Mouse (Mus musculus) gastrocnemius, adult 2 months (tissue): ENCODE results near the gene Slc26a1. TPM values are rescaled to one million over a fixed set of nuclear protein-coding genes. Genes with fewer than 3 reads are reported as not detected.
A peak's percentile ranks its signal among the peaks of the same experiment; 100 is the strongest.

ENCODE experiments used
- DNase-seq: peaks from one replicate; pipeline ENCODE4 v3.0.0; 2022
- H3K27ac ChIP-seq: fragments of 200-600 bp; 2 replicates; pipeline ENCODE4 v1.8.1; 2022; ENCODE audit warnings: mild to moderate bottlenecking
- H3K4me3 ChIP-seq: fragments of 200-600 bp; 2 replicates; pipeline ENCODE4 v1.8.1; 2022; ENCODE audit warnings: mild to moderate bottlenecking, moderate library complexity
- CTCF ChIP-seq: fragments of 200-600 bp; IDR thresholded peaks from 2 replicates; pipeline ENCODE4 v1.8.1; 2022; ENCODE audit warnings: antibody characterized with exemption, mild to moderate bottlenecking, moderate library complexity
- intact Hi-C: fragments of 180-260 bp; cut with DNase I; formaldehyde crosslinking; loops from one replicate; pipeline ENCODE4 v1.15.1; 2025
- total RNA-seq, 2 experiments: library from RNA; stranded (reverse); gene quantifications; 2 replicates each; pipeline ENCODE4 v1.2.3; 2021

The Slc26a1 gene
- total RNA-seq, 2 experiments from 2014 or later: not detected

- no peak overlapping the region for H3K27ac ChIP-seq
- H3K4me3 ChIP-seq: no peak overlapping the region
- TF ChIP-seq CTCF: no peak
- no peak for DNase-seq
- intact Hi-C loops: no loop called here
Observed at GRCm38 (mm10) chr5:108701341-108702021, 26.1 kb upstream of the Slc26a1 start.

- Histone ChIP-seq H3K4me3 (no peak overlapping the region), H3K27ac (no peak overlapping the region)
- TF ChIP-seq CTCF: no peak
- intact Hi-C loops: no loop called here
- no peak for DNase-seq
Observed at GRCm38 (mm10) chr5:108700346-108700745, 25.0 kb upstream of the Slc26a1 start.

- DNase-seq: no peak
- intact Hi-C loops: no loop called here
- TF ChIP-seq CTCF: no peak
- H3K27ac ChIP-seq: peak overlapping the region; percentile 24
- H3K4me3 ChIP-seq: no peak overlapping the region
Observed at GRCm38 (mm10) chr5:108697341-108697753, 22.0 kb upstream of the Slc26a1 start.

GRCm38 (mm10) chr5:108696542-108696941 is 21.2 kb upstream of the Slc26a1 start:
- H3K4me3 ChIP-seq: peak overlapping the region; percentile 13; the same call in 1 of the 2 replicates
- no peak for TF ChIP-seq CTCF
- intact Hi-C loops: no loop called here
- peak overlapping the region; percentile 44; the same call in 1 of the 2 replicates for H3K27ac ChIP-seq
- no peak for DNase-seq

GRCm38 (mm10) chr5:108695861-108696260 is 20.5 kb upstream of the Slc26a1 start:
- peak; percentile 60 for DNase-seq
- no peak for TF ChIP-seq CTCF
- peak overlapping the region; percentile 81 for H3K27ac ChIP-seq
- intact Hi-C loops: loop anchor here (2.0 kb wide), 1 partner anchor 67 kb away; the partner anchor contains the start of genes Gak and Tmem175
- no peak overlapping the region for H3K4me3 ChIP-seq

- peak overlapping the region; percentile 81 for H3K27ac ChIP-seq
Observed at GRCm38 (mm10) chr5:108694352-108695261, 19.2 kb upstream of the Slc26a1 start.

GRCm38 (mm10) chr5:108693872-108694288 is 18.5 kb upstream of the Slc26a1 start:
- intact Hi-C loops: loop anchor here (2.0 kb wide), 1 partner anchor 65 kb away; the partner anchor contains the start of genes Gak and Tmem175

More at GRCm38 (mm10) chr5:108694352-108695261, 19.2 kb upstream of the Slc26a1 start:
- peak overlapping the region; percentile 91 for H3K4me3 ChIP-seq
- intact Hi-C loops: loop anchor here (2.0 kb wide), 1 partner anchor 66 kb away; the partner anchor contains the start of genes Gak and Tmem175
- DNase-seq: peak; percentile 61
- TF ChIP-seq CTCF: no peak

GRCm38 (mm10) chr5:108692271-108692670 is 16.9 kb upstream of the Slc26a1 start, which contains the start of gene Fgfrl1:
Fgfrl1 (plus strand) TSS chr5:108692382.
- Histone ChIP-seq H3K4me3 (peak within 1 kb of the TSS; percentile 91), H3K27ac (peak within 1 kb of the TSS; percentile 8; the same call in 1 of the 2 replicates)
- intact Hi-C loops: loop anchor here (1.0 kb wide), 1 partner anchor 34 kb away; no protein-coding TSS in a partner anchor
- peak; percentile 76 for DNase-seq
- peak; percentile 63 for TF ChIP-seq CTCF

More at GRCm38 (mm10) chr5:108693872-108694288, 18.5 kb upstream of the Slc26a1 start:
- DNase-seq: peak; percentile 93
- Histone ChIP-seq H3K27ac (peak overlapping the region; percentile 81), H3K4me3 (peak overlapping the region; percentile 91)
- no peak for TF ChIP-seq CTCF

GRCm38 (mm10) chr5:108691152-108691551 is 15.8 kb upstream of the Slc26a1 start:
- intact Hi-C loops: no loop called here
- H3K27ac ChIP-seq: no peak overlapping the region

GRCm38 (mm10) chr5:108689091-108689490 is 13.7 kb upstream of the Slc26a1 start:
- intact Hi-C loops: no loop called here
- Histone ChIP-seq H3K4me3 (no peak overlapping the region), H3K27ac (no peak overlapping the region)
- TF ChIP-seq CTCF: no peak
- no peak for DNase-seq

More at GRCm38 (mm10) chr5:108691152-108691551, 15.8 kb upstream of the Slc26a1 start:
- TF ChIP-seq CTCF: peak; percentile 35
- H3K4me3 ChIP-seq: no peak overlapping the region
- no peak for DNase-seq

GRCm38 (mm10) chr5:108680871-108681270 is 5.5 kb upstream of the Slc26a1 start:
- DNase-seq: no peak
- TF ChIP-seq CTCF: no peak
- intact Hi-C loops: no loop called here
- Histone ChIP-seq H3K4me3 (no peak overlapping the region), H3K27ac (no peak overlapping the region)

- intact Hi-C loops: loop anchor here (10.0 kb wide), 1 partner anchor 45 kb away; no protein-coding TSS in a partner anchor
- no peak overlapping the region for H3K27ac ChIP-seq
- peak; percentile 41 for TF ChIP-seq CTCF
- H3K4me3 ChIP-seq: no peak overlapping the region
- no peak for DNase-seq
Observed at GRCm38 (mm10) chr5:108679909-108680308, 4.5 kb upstream of the Slc26a1 start.
